Mouse (Mus musculus) heart, adult 2 months (tissue): ENCODE data around the gene Zc2hc1c.

Source experiments
- CTCF ChIP-seq: fragments of 200-600 bp; IDR thresholded peaks from 2 replicates; pipeline ENCODE4 v1.8.1; 2022; ENCODE audit warnings: antibody characterized with exemption, mild to moderate bottlenecking, moderate library complexity
- POLR2A ChIP-seq: fragments of 200-500 bp; IDR thresholded peaks from 2 replicates; pipeline ENCODE4 v1.6.1; 2011; ENCODE audit warnings: mild to moderate bottlenecking, low read depth, low read length, control low read depth; ENCODE audit not compliant: insufficient read depth

- TF ChIP-seq CTCF = no peak
- no peak for TF ChIP-seq POLR2A
These were observed 23.5 kb upstream of the Zc2hc1c start for GRCm38 (mm10) chr12:85264940-85265339.
